Mouse (Mus musculus) megakaryocyte, embryonic 14.5 days (primary cell): Measurements from ENCODE around the gene Ace2.

Experiments
- FLI1 ChIP-seq: IDR thresholded peaks from 2 replicates; pipeline ENCODE4 v1.6.1; 2012; ENCODE audit warnings: low read length, inconsistent platforms, mixed read lengths
- GATA1 ChIP-seq: IDR thresholded peaks from 3 replicates; pipeline ENCODE4 v1.6.1; 2012; ENCODE audit warnings: mixed read lengths, low read length, inconsistent platforms, borderline replicate concordance

DNA sequence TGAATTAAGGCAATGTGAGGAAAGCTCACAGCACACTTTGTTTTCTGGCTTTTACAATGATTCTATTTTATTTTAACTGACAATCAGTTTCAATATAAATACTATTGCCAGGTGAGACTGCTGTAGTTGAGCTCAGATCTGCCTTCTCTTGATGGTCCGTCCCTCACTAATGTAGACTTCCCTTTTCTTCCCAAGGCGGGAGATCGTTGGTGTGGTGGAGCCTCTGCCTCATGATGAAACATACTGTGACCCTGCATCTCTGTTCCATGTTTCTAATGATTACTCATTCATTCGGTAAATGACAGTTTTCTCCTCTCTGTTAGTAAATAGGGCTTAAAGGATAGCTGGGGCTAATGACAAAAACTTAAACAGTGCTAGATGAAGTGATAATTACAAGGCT, 34.7 kb downstream of the Ace2 start:
- no peak for TF ChIP-seq GATA1
- TF ChIP-seq FLI1: no peak
